In the genomic region with DNA sequence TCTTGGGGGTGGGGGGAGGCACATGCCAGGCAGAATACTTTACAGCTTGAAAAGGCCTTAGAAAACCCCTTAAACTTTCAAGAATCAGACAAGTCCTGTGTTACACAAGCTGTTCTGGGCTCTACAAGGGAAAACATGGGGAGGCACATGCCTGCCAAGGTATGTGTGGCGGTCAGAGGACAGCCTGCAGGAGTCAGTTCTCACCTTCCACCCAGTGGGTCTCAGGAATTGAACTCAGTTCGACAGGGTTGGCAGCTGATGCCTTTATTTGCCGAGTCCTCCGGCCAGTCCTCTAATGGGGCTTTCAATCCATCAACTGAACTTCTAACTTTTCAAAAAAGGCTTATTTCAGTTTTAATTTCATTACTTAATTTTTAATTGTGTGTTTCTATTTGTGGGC, we compare ENCODE assay signal across 19 mouse cellular contexts.
DNase-seq lines count a peak whose midpoint lies in the region; ATAC-seq lines count a peak whose summit lies in the region.
"Had no signal": no experiment of that assay in that cellular context is flagged by ENCODE, and none has a peak within 500 bp of the region (broad histone marks: within the 10 kb centered on the region; RNA-seq: fewer than 3 reads in every experiment).

No protein-coding gene starts in this region.

- H3K9ac ChIP-seq in midbrain, embryonic 11.5 days (ENCODE audit: low read length) = no peak overlapping the region
- H3K9ac ChIP-seq in midbrain, embryonic 16.5 days (ENCODE audit: low read depth, low read length) = no peak overlapping the region

- 89% methylated on average over 4 of the region's 4 CpGs for WGBS in midbrain, embryonic 11.5 days
- WGBS in midbrain, embryonic 16.5 days = 92% methylated on average over 4 of the region's 4 CpGs

- H3K27me3 ChIP-seq in midbrain, embryonic 11.5 days (ENCODE audit: control insufficient read depth, insufficient read depth, low read length) = no peaks in the 10 kb centered on the region
- H3K27me3 ChIP-seq in midbrain, embryonic 16.5 days (ENCODE audit: control insufficient read depth, insufficient read depth, low read depth, low read length) = no peaks in the 10 kb centered on the region
- H3K27me3 ChIP-seq: CH12.LX, Patski had no signal

- no peaks in the 10 kb centered on the region for H3K36me3 ChIP-seq in midbrain, embryonic 11.5 days (ENCODE audit: control insufficient read depth, insufficient read depth, low read length)
- H3K36me3 ChIP-seq in midbrain, embryonic 16.5 days (ENCODE audit: control insufficient read depth, insufficient read depth, low read length) = peaks cover 9% of the 10 kb centered on the region; the same call in 1 of the 2 replicates
- H3K36me3 ChIP-seq: G1E had no signal

- intact Hi-C loops in heart, postnatal 25 days (cut with DNase I) = no loop called here

- no peaks in the 10 kb centered on the region for H3K4me1 ChIP-seq in midbrain, embryonic 11.5 days (ENCODE audit: control insufficient read depth, insufficient read depth, low read length)
- H3K4me1 ChIP-seq in midbrain, embryonic 16.5 days (ENCODE audit: control insufficient read depth, insufficient read depth, low read length) = no peaks in the 10 kb centered on the region

- peak; percentile 62 for DNase-seq in heart, adult 11 months
- DNase-seq in heart, postnatal 25 days (ENCODE audit: low spot score) = no peak
- peak; percentile 79 for DNase-seq in midbrain, embryonic 11.5 days (ENCODE audit: low spot score, missing footprints)
- DNase-seq: adrenal gland, adult 2 months; adrenal gland, adult 8-10 months; adrenal gland, postnatal 10 days; adrenal gland, postnatal 14 days; adrenal gland, postnatal 25 days; adrenal gland, postnatal 36 days; B cell, adult 2 months; cerebellum, adult 11 months; cerebellum, adult 11-12 months; cerebellum, adult 18-20 months had no signal

- H3K9me3 ChIP-seq in midbrain, embryonic 11.5 days (ENCODE audit: control insufficient read depth, low read length) = no peaks in the 10 kb centered on the region
- no peaks in the 10 kb centered on the region for H3K9me3 ChIP-seq in midbrain, embryonic 16.5 days (replicated peaks; ENCODE audit: control insufficient read depth, low read length, poor library complexity, severe bottlenecking)
- H3K9me3 ChIP-seq: G1E had no signal

- H3K4me2 ChIP-seq in midbrain, embryonic 11.5 days = no peak overlapping the region
- H3K4me2 ChIP-seq in midbrain, embryonic 16.5 days (ENCODE audit: low read length) = no peak overlapping the region

- no peak overlapping the region for H3K4me3 ChIP-seq in midbrain, embryonic 11.5 days (ENCODE audit: low read depth, low read length)
- no peak overlapping the region for H3K4me3 ChIP-seq in midbrain, embryonic 16.5 days (ENCODE audit: low read depth, low read length)

- ATAC-seq in midbrain, embryonic 11.5 days (ENCODE audit: low FRiP score) = no peak
- ATAC-seq in midbrain, embryonic 16.5 days = no peak
- ATAC-seq: activated CD4-positive, CD25-positive, alpha-beta regulatory T cell, adult 4 months; CD4-positive, CD25-positive, alpha-beta regulatory T cell, adult 4 months; Patski had no signal

- H3K27ac ChIP-seq in midbrain, embryonic 11.5 days (ENCODE audit: low read depth, low read length) = no peak overlapping the region
- no peak overlapping the region for H3K27ac ChIP-seq in midbrain, embryonic 16.5 days (ENCODE audit: low read length)
